Mouse (Mus musculus) layer of hippocampus, adult 18-20 months (tissue): ENCODE measurements around the gene Aurkaip1. TPM values are rescaled to one million over a fixed set of nuclear protein-coding genes. Genes with fewer than 3 reads are reported as not detected.
"Not testable (repeated sequence)": the region's sequence is repeated elsewhere in the genome, so short reads cannot be mapped to it uniquely, and the experiment has no call there.

Experiments used
- DNase-seq, 2 experiments: peaks; one replicate each; pipeline ENCODE4 v3.0.0; 2022; ENCODE audit warnings: low spot score in 2 of 2
- long read RNA-seq: library from polyadenylated mRNA; stranded (forward); transcript quantifications from one replicate; pipeline ENCODE4 v2.0.0, GENCODE M21; 2021
- total RNA-seq, 2 experiments: library from RNA; stranded (reverse); gene quantifications; 2 replicates each; pipeline ENCODE4 v1.2.3; 2021

Gene Aurkaip1
- total RNA-seq = 100 to 1,000 TPM in 1 of 2 experiments, 10 to 100 TPM in 1; 97.4 to 106 TPM
- long read RNA-seq, transcript Aurkaip1-201 (4 exons, 1,159 nt) = major isoform, 38 of 85 reads
- long read RNA-seq, transcript Aurkaip1-203 (3 exons, 1,029 nt) = minor isoform, 26 of 85 reads
- long read RNA-seq, partial matches to known transcripts = 6 of 85 reads
- long read RNA-seq, other reads (novel, unspliced or antisense) = 15 of 85 reads

DNA sequence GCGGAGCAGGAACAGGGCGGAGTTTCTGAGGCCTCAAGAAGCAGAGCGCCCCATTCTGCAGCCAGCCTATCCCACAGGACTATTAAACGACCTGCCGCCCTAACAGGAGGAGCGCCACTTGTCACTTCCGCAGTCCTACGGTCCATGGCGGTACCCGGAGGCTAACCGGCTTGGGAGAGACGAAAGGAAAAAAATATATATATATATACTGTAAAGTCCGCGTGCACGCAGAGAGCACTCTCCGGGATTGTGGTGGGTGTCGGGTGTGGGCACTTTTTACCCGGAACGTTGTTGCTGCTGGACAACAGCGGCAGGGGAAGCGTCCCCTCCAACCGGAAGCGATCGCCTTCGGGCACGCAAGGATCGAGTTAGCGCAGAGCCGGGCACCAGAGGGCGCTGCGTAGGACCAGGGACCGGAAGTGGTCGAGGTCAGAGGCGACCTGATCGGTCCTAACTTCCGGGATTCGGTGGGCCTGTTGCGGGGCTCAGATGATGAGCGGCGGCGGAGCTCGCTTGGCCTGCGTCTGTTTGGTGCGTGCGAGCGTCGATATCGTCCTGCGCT is at the start of gene Aurkaip1:
Gene Aurkaip1 (plus strand): TSS at position 68 of the 562 bp plus-strand sequence.
- DNase-seq = peak; percentile 93 to 96

DNA sequence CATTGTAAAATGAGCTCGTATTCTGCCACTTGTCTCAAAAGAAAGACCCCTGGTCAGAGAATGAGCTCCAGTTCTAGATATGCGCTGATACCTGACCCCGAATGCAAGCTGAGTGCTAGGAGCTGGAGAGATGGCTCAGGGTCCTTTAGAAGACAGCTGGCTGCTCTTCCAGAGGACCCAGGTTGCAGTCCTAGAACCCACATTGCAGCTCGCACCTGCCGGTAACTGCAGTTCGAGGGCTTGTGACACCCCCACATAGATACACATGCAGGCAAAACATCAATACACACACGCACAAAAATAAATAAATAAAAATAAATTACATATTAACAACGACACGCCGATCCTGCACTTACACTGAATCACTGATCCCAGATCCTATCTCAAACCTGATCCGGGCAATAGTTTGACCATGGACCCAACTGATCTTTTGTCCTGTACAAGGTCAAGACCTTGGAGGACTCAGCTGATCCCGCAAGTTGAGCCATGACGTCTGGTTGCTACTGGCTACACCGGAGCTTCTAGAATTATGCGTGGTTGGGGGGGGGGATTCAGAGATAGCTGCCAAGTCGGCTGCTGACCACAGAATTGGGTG is 47.5 kb upstream of the Aurkaip1 start:
- DNase-seq = no peak

DNA sequence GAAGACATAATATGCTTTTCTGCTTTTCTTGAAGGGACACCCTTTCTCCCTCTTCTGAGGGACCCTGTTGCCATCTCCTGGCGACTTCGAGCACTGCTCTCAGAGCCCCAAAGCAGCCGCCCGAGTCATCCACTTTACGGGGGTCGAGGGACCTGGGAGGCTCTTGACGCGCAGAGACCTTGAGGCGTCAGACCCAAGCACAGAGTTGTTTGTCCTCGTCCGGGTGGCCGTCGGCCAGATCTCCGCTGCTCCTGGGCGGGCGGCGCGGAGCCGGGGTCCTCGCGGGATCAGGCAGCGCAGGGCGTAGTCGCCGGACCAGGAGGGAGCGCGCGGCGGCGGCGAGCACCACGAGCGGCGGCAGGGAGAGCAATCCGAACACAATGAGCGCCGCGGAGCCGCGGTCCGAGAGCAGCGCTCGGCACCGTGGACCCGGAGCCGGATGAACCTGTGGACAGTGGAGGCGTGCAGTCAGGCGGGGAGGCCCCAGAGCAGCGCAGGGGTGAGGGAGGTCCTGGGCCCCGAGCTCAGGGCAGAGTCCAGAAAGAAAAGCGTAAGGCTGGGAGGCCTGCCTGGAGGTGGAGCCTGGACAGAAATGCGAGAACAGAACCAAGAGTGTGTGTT is 46.9 kb upstream of the Aurkaip1 start:
- peak; percentile 66 to 83 for DNase-seq

DNA sequence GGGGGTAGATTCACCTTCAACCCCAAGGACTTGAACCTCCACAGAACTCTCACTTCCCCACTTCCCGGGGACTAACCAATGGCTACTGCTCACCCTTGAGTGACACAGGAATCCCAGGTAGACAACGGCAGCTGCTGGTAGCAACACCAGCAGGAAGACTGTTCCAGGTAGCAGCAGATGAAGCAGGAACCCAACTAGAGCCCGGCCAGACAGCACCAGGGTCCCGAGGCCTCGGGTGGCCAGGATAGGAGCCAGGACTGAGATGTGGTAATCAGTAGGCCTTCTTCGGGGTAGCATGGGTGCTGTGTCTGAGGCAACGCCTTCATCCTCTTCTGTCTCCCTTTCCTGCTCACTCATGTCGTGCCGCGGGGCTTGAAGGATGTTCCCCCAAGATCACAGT is 45.8 kb upstream of the Aurkaip1 start:
- DNase-seq = no peak

DNA sequence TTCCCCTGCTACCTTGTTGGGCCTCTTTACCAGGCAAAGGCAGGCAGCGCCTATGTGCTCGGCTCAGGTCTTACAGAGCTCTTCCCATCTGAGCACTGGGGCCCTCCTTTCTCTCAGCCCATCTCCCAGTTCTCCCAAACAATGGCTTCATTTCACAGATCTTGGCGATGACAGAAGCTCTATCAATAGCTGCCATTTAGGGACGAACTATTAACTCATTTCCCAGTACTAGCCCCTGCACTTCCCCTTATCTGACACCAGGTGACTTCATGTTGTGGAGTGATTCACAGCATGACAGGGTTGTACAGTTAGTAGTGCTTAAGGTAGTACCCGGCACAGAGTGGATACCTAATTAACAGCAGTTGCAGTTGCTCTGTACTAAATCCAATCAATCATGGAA is 45.3 kb upstream of the Aurkaip1 start, which contains the start of gene Tmem88b:
Gene Tmem88b (minus strand): TSS at position 56 of the 400 bp plus-strand sequence.
- no peak for DNase-seq

DNA sequence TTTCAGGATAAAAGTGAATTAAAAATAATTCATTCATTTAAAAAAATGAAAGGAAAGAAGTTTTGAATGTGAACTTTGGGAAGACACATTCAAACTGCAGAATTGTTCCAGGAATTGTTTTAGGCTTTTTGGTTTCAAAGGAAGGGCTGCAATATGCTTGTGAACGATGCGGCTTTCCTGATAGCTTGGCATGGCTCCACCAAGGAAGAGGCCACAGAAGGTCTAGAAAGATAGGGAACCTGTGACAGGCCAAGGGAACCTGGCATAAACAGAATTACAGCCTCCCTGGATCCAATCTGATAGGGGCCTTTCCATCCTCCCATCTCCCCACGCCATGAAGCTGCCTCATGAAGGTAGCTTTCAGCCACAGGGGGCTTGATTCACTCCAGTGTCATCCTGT is 42.8 kb upstream of the Aurkaip1 start:
- DNase-seq = no peak

DNA sequence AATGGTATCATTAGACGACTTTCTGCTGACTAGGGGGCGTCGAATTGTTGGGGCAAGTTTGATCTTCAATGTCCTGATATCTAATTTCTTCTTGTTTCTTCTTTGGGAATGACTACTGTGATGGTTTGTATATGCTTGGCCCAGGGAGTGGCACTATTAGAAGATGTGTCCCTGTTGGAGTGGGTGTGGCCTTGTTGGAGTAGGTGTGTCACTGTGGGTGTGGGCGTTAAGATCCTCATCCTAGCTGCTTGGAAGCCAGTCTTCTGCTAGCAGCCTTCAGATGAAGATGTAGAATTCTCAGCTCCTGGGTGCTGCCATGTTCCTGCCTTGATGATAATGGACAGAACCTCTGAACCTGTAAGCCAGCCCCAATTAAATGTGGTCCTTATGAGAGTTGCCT is 42.2 kb upstream of the Aurkaip1 start:
- DNase-seq = not testable (repeated sequence)

DNA sequence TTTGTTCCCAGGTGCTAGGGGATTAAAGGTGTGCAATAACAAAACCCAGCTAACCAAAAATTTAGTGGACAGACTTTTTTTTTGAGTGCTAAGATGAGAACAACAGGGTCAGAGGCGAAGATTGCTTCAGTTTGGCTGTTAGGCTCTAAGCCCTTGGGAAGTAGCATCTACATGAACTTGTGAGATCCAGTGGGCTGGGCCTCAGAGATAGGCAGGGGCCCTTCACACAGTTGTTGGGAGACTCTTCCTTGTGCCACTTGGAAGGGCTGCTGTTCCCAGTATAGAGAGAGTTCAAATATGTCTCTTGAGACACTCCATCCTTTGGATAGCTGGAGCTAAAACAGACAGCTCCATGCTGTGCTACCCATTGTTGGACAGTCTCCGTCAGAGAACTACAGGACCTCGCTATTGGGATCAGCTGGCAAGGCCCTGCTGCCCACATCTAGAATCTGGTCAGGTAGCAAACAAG is 41.0 kb upstream of the Aurkaip1 start, which contains the start of gene Ankrd65:
Gene Ankrd65 (plus strand): TSS at position 419 of the 469 bp plus-strand sequence.
- DNase-seq = no peak

DNA sequence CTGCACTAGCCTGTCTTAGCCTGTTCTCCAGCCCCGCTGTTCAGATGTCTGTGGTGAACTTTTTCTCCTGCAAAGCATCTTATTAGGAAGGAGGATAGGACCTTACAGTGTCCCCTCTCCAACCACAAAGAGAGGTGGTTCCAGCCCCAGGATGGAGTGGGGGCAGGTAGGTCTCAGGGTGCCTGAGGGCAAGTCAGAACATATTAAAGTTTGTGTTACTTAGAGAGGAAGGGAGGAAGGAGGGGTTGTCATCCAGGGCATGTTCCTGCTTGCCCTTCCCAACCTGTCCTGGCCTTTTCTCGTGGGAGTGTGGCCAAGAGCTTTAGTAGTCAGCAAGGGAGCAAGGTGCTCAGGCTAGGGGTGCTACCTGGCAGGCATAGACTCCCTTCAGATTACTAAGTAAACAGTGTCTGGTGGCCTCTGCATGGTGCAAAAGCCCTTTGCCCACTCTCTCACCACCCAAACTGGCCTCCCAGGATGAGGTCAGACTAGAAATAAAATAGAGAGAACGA is 40.4 kb upstream of the Aurkaip1 start:
- DNase-seq = no peak

DNA sequence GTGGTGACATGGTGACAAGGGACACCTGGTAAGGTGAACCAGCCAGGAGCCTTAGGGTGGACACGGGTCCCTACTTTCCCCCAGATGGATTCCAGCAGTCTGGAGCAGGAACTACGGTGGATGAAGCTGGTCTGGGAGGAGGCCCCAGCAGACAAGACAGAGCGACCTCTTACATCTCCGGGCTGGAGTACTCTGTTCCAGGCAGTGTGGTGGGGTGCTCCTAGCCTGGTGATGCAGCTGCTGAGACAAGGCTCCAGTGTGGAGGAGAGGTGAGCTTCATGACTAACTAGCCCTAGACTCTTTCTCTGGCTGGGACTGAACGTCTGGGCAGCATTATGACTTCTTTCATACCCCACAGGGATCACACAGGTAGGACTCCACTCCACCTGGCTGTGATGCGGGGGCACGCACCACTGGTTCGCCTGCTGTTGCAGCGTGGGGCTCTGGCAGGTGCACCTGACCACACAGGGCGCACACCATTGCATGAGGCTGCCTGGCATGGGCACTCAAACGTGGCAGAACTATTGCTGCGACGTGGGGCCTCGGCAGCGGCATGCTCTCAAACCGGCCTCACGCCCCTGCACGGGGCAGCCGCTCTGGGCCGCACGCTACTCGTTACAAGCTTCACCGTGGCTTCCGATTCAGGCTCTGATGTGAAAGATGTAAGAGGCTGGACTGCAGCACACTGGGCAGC is 39.7 kb upstream of the Aurkaip1 start:
- no peak for DNase-seq

DNA sequence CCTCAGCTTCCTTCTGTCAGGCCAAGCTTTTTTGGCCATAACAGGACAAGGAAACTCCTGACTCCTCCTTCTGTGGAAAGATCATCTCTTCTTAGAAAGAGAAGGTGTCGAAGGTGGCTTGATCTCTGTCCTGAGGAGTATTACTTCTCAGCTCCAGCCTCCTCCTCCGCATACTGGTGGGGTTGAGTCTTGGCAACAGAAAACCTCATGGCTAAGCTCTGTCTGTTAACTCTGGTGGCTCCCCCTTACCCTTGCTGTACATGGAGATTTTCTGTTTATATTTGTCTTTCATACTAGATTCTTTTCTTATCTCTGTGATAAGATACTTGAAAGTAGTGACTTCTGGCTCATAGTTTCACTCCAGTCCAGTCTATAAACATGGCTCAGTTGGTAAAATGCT is 37.3 kb upstream of the Aurkaip1 start:
- DNase-seq = no peak

DNA sequence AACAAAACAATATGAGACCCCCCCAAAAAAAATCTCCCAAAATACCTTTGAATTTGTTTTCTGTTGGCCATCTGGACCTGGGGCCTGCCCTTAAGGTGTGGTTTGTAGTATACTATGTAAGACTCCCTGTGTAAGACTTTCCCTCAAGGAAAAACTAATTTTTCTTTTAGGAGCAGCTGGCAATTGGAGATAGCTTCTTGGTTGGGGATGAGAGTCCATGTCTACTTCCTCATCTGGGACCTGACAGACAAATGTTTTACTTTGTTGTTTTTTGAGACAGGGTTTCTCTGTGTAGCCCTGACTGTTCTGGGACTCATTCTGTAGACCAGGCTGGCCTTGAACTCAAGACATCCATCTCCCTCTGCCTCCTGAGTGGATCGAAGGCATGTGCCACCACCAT is 29.0 kb upstream of the Aurkaip1 start:
- no peak for DNase-seq

DNA sequence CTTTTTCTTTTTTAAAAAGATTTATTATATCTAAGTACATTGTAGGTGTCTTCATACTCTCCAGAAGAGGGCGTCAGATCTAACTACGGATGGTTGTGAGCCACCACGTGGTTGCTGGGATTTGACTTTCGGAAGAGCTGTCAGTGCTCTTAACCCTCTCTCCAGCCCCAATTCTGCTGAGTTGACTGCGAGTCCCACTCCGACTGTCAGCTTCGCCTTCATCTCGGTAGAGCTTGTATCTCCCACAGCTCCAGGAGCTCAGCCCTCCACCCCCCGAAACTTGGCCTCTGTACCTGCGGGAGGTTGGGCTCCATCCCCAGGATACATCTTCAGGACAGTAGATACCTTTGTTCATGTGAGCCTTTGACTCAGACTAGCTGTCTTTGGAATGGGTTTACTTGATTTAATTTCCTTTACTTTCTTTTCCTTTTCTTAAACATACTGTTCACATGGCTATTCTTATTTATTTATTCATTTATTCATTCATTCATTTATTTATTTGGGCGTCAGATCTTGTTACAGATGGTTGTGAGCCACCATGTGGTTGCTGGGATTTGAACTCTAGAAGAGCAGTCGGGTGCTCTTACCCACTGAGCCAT is 28.2 kb upstream of the Aurkaip1 start, which contains the start of gene Mrpl20:
Gene Mrpl20 (plus strand): TSS at position 138 of the 599 bp plus-strand sequence.
- DNase-seq = no peak

DNA sequence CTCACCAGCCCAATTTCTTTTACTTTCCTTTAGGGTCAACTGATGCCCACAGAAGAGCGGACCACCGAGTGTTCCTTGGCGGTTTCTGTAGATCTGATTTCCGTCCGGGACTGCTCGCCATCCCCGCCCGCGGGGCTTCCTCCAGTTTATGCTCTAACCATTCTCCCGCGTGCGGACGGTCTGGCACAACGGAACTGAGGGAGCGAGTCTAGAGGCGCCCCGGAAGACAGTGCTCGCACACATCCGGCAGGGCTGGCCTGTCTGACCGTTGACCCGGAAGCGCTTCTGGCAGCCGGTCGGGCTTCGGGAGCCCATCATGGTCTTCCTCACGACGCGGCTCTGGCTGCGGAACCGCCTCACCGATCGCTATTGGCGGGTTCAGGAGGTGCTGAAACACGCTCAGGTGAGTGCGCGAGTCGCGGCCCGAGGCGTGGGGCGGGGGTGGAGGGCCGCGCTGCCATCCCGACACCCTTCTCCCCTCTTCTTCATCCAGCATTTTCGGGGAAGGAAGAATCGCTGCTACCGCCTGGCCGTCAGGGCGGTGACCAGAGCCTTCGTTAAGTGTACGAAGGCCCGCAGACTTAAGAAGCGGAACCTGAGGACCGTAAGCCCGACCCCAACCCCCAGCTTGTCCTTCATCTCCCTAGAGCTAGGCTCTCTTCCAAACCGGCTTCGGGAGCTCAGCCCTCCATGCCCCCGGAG is 27.6 kb upstream of the Aurkaip1 start:
- DNase-seq = peak; percentile 89 to 96

DNA sequence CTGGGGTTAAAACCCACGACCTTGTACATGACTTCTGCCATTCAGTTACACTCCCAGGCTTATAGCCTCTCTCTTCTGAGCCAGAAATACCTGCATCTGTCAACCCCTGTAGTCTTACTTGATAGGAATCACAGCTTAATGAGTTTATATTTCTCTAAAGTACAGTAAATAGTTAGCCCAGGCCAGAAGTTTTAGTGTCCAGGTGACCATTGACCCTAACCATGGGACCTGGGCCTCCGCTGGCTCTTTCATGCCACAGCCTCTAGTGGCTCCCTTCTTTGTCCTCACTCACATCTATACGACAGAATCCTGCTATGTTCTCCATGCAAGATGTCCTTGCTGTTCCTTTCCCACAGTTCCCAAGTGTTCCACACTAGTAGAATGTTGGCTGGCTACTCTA is 23.2 kb upstream of the Aurkaip1 start:
- DNase-seq = no peak

DNA sequence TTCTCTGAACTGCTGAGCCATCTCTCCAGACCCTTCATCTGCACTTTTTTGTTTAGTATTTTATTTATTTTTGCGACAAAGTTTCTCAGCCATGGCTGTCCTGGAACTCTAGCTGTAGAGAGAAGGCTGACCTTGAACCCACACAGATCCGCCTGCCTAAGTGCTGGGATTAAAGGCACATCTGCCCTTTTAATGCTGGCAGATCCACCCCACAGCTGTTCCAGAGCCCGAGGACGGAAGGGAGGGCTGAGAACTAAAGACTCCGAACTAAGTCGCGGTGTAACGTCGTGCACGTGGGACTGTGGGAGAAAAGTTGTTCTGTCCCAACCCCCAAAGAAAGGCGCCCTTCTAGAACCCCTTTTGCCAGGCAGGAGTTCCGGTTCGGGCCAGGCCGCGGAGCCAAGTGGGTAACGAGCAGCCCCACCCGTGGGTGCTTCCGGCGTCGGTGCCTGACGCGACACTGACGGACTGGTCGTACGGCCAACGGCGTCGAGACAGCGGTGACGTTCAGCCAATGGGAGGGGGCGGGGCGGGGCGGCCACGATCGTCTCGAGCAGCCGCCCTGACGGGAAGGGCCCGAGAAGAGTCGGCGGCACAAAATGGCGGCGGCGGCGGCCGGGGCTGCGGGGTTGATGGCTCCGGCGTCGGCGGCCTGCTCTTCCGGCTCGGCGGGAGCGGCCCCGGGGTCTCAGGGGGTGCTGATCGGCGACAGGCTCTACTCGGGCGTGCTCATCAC is 19.0 kb upstream of the Aurkaip1 start, which contains the start of gene Ccnl2:
Gene Ccnl2 (plus strand): TSS at position 561 of the 736 bp plus-strand sequence.
- DNase-seq = peak; percentile 90 to 96

DNA sequence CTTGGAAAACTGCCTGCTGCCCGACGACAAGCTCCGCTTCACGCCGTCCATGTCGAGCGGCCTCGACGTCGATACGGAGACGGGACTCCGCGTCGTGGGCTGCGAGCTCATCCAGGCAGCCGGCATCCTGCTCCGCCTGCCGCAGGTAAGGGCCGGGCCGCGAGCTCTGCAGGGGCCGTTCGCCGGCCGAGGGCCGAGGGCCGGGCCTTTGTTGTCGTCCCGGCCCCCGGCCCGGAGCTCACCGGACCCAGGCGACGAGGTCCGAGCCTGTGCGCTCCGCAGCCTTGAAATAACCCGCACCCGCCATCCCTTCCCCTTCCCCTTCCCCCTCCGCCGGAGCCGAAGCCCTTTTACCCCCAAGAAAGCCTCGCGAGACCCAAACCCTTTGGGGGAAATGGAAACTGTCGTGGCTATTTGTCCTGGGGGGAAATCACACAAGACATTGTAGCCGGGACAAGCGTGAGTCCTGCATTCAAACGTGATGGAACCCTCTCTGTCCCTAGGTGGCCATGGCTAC is 18.3 kb upstream of the Aurkaip1 start:
- no peak for DNase-seq

DNA sequence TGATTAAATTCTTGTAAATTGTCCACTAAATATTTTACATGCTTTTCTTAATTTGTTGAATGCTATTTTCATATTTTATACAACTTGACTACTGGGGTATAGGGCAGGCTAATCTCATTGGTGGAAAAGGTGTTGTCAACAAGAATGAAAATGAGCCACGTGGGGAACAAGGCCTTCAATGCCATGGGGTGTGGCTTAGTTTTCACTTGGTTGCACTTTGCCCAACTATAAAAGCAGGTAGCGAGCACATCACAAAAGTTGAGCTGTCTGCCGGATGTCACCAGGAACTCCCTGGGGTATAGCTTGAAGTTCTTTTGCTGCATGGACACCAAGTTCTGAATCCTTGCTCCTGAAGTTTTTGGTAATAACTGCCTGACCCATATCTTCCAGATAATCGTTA is 13.5 kb upstream of the Aurkaip1 start:
- no peak for DNase-seq

DNA sequence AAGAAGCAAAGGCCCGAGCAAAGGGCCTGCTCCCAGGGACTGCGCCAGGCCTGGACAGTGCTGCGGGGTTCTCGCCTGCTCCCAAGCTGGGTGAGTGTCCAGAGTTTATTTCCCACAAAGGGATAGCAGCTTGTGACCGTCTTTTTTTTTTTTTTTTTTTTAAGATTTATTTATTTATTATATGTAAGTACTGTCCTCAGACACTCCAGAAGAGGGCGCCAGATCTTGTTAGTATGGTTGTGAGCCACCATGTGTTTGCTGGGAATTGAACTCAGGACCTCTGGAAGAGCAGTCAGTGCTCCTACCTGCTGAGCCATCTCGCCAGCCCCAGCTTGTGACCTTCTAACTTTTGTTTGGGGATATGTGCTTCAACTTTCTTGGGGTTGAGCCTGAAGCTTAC is 10.0 kb upstream of the Aurkaip1 start:
- DNase-seq = no peak
